Mouse (Mus musculus) MEL (cell line): Measurements from ENCODE around the gene Zfp747. TPM values are rescaled to one million over a fixed set of nuclear protein-coding genes. Genes with fewer than 3 reads are reported as not detected.

Source experiments
- DNase-seq: peaks from one replicate; pipeline ENCODE4 v3.0.0; 2011; ENCODE audit warnings: low read depth, low spot score
- H3K27ac ChIP-seq: 2 replicates; pipeline ENCODE4 v1.5.1; 2012; ENCODE audit warnings: low read depth, mild to moderate bottlenecking, control low read depth, low read length, moderate library complexity; ENCODE audit not compliant: control insufficient read depth
- H3K27me3 ChIP-seq, 2 experiments: fragments of 150-350 bp in 1 of 2; sonication (generic) in 1 of 2; 2 replicates each; pipeline ENCODE4 v1.6.1; 2012; ENCODE audit warnings: low read length in 2 of 2, mild to moderate bottlenecking in 2 of 2, improper control_type of control experiment in 1 of 2, moderate library complexity in 1 of 2; ENCODE audit not compliant: insufficient read depth in 2 of 2, control insufficient read depth in 1 of 2
- H3K36me3 ChIP-seq, 2 experiments: 2 replicates each; pipeline ENCODE4 v1.6.1; 2012 to 2014; ENCODE audit warnings: low read length in 2 of 2, improper control_type of control experiment in 1 of 2, inconsistent platforms in 1 of 2, mild to moderate bottlenecking in 1 of 2; ENCODE audit not compliant: insufficient read depth in 2 of 2, control insufficient read depth in 1 of 2
- H3K4me1 ChIP-seq, 2 experiments: fragments of 150-350 bp in 1 of 2; sonication (generic) in 1 of 2; 2 replicates each; pipeline ENCODE4 v1.6.1; 2012; ENCODE audit warnings: low read length in 2 of 2, improper control_type of control experiment in 1 of 2, mild to moderate bottlenecking in 1 of 2; ENCODE audit not compliant: insufficient read depth in 2 of 2, control insufficient read depth in 1 of 2
- H3K4me3 ChIP-seq, 2 experiments: fragments of 150-350 bp in 1 of 2; sonication (generic) in 1 of 2; 2 replicates each; pipeline ENCODE4 v1.5.1; 2012; ENCODE audit warnings: low read depth in 2 of 2, low read length in 2 of 2, mild to moderate bottlenecking in 2 of 2, moderate library complexity in 2 of 2, control low read depth in 1 of 2, improper control_type of control experiment in 1 of 2; ENCODE audit not compliant: control insufficient read depth in 1 of 2, insufficient read depth in 1 of 2
- H3K79me2 ChIP-seq: 2 replicates; pipeline ENCODE4 v1.6.1; 2012; ENCODE audit warnings: mild to moderate bottlenecking, low read length, moderate library complexity; ENCODE audit not compliant: control insufficient read depth, poor library complexity, insufficient read depth
- H3K9ac ChIP-seq: 2 replicates; pipeline ENCODE4 v1.6.1; 2012; ENCODE audit warnings: low read depth, mild to moderate bottlenecking, control low read depth, low read length, moderate library complexity; ENCODE audit not compliant: control insufficient read depth, poor library complexity, severe bottlenecking
- H3K9me3 ChIP-seq: fragments of 150-350 bp; sonication (generic); replicated peaks from 2 replicates; pipeline ENCODE4 v1.6.1; 2012; ENCODE audit warnings: mild to moderate bottlenecking, low read length, improper control_type of control experiment, moderate library complexity; ENCODE audit not compliant: insufficient read depth
- BHLHE40 ChIP-seq: IDR thresholded peaks from 2 replicates; pipeline ENCODE4 v1.6.1; 2012; ENCODE audit warnings: low read depth, mild to moderate bottlenecking, inconsistent platforms, low read length, improper control_type of control experiment, borderline replicate concordance
- CHD1 ChIP-seq: IDR thresholded peaks from 2 replicates; pipeline ENCODE4 v1.6.1; 2012; ENCODE audit warnings: low read depth, mild to moderate bottlenecking, inconsistent platforms, low read length, improper control_type of control experiment
- CHD2 ChIP-seq: IDR thresholded peaks from 2 replicates; pipeline ENCODE4 v1.6.1; 2011; ENCODE audit warnings: low read length, improper control_type of control experiment
- EP300 ChIP-seq, 2 experiments: IDR thresholded peaks; 2 replicates each; pipeline ENCODE4 v1.6.1; 2011; ENCODE audit warnings: improper control_type of control experiment in 2 of 2, low read length in 2 of 2, low read depth in 1 of 2, mild to moderate bottlenecking in 1 of 2
- GABPA ChIP-seq: IDR thresholded peaks from 2 replicates; pipeline ENCODE4 v1.6.1; 2012; ENCODE audit warnings: low read depth, mild to moderate bottlenecking, inconsistent platforms, low read length, improper control_type of control experiment, moderate library complexity
- JUND ChIP-seq: IDR thresholded peaks from 2 replicates; pipeline ENCODE4 v1.6.1; 2011; ENCODE audit warnings: low read depth, mild to moderate bottlenecking, improper control_type of control experiment, low read length
- MAFK ChIP-seq: IDR thresholded peaks from 2 replicates; pipeline ENCODE4 v1.6.1; 2011; ENCODE audit warnings: low read depth, mild to moderate bottlenecking, low read length, improper control_type of control experiment, borderline replicate concordance
- MXI1 ChIP-seq: IDR thresholded peaks from 2 replicates; pipeline ENCODE4 v1.6.1; 2011; ENCODE audit warnings: mild to moderate bottlenecking, low read depth, low read length, improper control_type of control experiment
- MYB ChIP-seq: IDR thresholded peaks from 2 replicates; pipeline ENCODE4 v1.6.1; 2011; ENCODE audit warnings: mild to moderate bottlenecking, low read depth, low read length, improper control_type of control experiment
- NELFE ChIP-seq: IDR thresholded peaks from 2 replicates; pipeline ENCODE4 v1.6.1; 2011; ENCODE audit warnings: low read depth, low read length, improper control_type of control experiment
- POLR2A ChIP-seq, 2 experiments: IDR thresholded peaks; 2 replicates each; pipeline ENCODE4 v1.6.1; 2011 to 2012; ENCODE audit warnings: low read length in 2 of 2, mild to moderate bottlenecking in 2 of 2, control low read depth in 1 of 2, improper control_type of control experiment in 1 of 2, low read depth in 1 of 2, moderate library complexity in 1 of 2; ENCODE audit not compliant: control insufficient read depth in 1 of 2, insufficient read depth in 1 of 2, poor library complexity in 1 of 2
- POLR2AphosphoS2 ChIP-seq: IDR thresholded peaks from 2 replicates; pipeline ENCODE4 v1.6.1; 2011; ENCODE audit warnings: low read length, improper control_type of control experiment
- RCOR1 ChIP-seq: IDR thresholded peaks from 2 replicates; pipeline ENCODE4 v1.6.1; 2012; ENCODE audit warnings: low read depth, mild to moderate bottlenecking, inconsistent platforms, low read length, improper control_type of control experiment
- SIN3A ChIP-seq: IDR thresholded peaks from 2 replicates; pipeline ENCODE4 v1.6.1; 2012; ENCODE audit warnings: low read length, improper control_type of control experiment, inconsistent platforms
- SMC3 ChIP-seq: IDR thresholded peaks from 2 replicates; pipeline ENCODE4 v1.6.1; 2011; ENCODE audit warnings: low read depth, low read length, improper control_type of control experiment
- TAL1 ChIP-seq: IDR thresholded peaks from 2 replicates; pipeline ENCODE4 v1.6.1; 2012; ENCODE audit warnings: mild to moderate bottlenecking, inconsistent platforms, low read length, moderate library complexity, mixed read lengths
- TBP ChIP-seq: IDR thresholded peaks from 2 replicates; pipeline ENCODE4 v1.8.0; 2011; ENCODE audit warnings: low read depth, low read length, improper control_type of control experiment
- TCF12 ChIP-seq: IDR thresholded peaks from 2 replicates; pipeline ENCODE4 v1.6.1; 2014; ENCODE audit warnings: low read depth, mild to moderate bottlenecking, inconsistent platforms, low read length, improper control_type of control experiment, moderate library complexity
- UBTF ChIP-seq: IDR thresholded peaks from 2 replicates; pipeline ENCODE4 v1.6.1; 2012; ENCODE audit warnings: low read depth, mild to moderate bottlenecking, inconsistent platforms, low read length, improper control_type of control experiment, moderate library complexity, borderline replicate concordance; ENCODE audit not compliant: insufficient read depth
- USF2 ChIP-seq, 2 experiments: IDR thresholded peaks; 2 replicates each; pipeline ENCODE4 v1.6.1; 2011 to 2012; ENCODE audit warnings: improper control_type of control experiment in 2 of 2, low read length in 2 of 2, borderline replicate concordance in 1 of 2, inconsistent platforms in 1 of 2, low read depth in 1 of 2, mild to moderate bottlenecking in 1 of 2; ENCODE audit not compliant: insufficient read depth in 1 of 2
- ZNF384 ChIP-seq: IDR thresholded peaks from 2 replicates; pipeline ENCODE4 v1.6.1; 2012; ENCODE audit warnings: low read depth, mild to moderate bottlenecking, inconsistent platforms, low read length, improper control_type of control experiment
- polyA plus RNA-seq, 2 experiments: library from polyadenylated mRNA; stranded (reverse) in 1 of 2; unstranded in 1 of 2; fragments of >175 nt in 1 of 2; fragments of >200 nt in 1 of 2; gene quantifications; 2 replicates each; pipeline versions ENCODE4 v1.2.1 to v1.2.4; 2012; ENCODE audit warnings: low replicate concordance in 2 of 2, low read depth in 1 of 2; ENCODE audit not compliant: insufficient read length in 2 of 2, insufficient read depth in 1 of 2, missing spikeins in 1 of 2
- total RNA-seq: library from RNA; depleted of rRNA; stranded (reverse); fragments of 300-350 nt; gene quantifications from 2 replicates; pipeline ENCODE4 v1.2.3, GENCODE M21; 2012

The Zfp747 gene
- total and polyA plus RNA-seq, 3 experiments, result 6.2 to 7.5 TPM; not detected in 1

DNA sequence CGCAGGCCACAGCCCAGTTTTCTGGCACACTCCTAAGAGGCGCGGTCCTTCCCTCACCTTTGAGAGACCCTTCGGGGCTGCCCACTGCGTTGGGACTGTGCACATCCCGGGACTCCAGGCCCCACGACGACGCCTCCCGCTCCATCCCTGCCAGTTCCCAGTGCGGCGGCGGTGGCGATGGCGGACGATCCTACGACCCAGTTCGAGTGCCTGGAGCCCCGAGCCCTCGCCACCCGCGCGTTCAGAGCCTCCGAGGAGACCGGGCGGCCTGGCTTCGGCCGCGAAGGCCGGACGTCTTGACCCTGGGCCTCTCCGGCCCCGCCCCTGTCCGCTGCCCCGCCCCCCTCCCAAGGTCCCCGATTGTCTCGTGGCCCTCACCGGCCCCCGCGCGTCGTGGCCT lies 30.8 kb downstream of the Zfp747 start:
- no peaks in the 10 kb centered on the region for H3K27me3 ChIP-seq
- 0 out of 2 replicates have a peak overlapping the region, but pooled peaks have one; percentile 33 for H3K27ac ChIP-seq
- no peak for DNase-seq
- TF ChIP-seq TCF12, result no peak
- no peak for TF ChIP-seq SMC3
- TF ChIP-seq ZNF384, result no peak
- no peak for TF ChIP-seq NELFE
- TF ChIP-seq USF2 (IDR thresholded peaks at IDR 0.05; ENCODE audit: borderline replicate concordance in 1 of 2, insufficient read depth in 1 of 2, low read depth in 1 of 2, low read length in 2 of 2), result no peak
- TF ChIP-seq MYB, result no peak
- TF ChIP-seq MAFK, result no peak
- no peak for TF ChIP-seq EP300 (IDR thresholded peaks at IDR 0.05; ENCODE audit: low read depth in 1 of 2, low read length in 2 of 2)
- no peak for TF ChIP-seq MXI1
- no peak for TF ChIP-seq CHD2
- TF ChIP-seq GABPA, result no peak
- no peak for TF ChIP-seq POLR2A (IDR thresholded peaks at IDR 0.05; ENCODE audit: control insufficient read depth in 1 of 2, insufficient read depth in 1 of 2, low read depth in 1 of 2, low read length in 2 of 2, poor library complexity in 1 of 2)
- no peak for TF ChIP-seq POLR2AphosphoS2
- no peak for TF ChIP-seq SIN3A
- TF ChIP-seq TBP, result no peak
- no peak for TF ChIP-seq CHD1
- no peak for TF ChIP-seq RCOR1
- no peak for TF ChIP-seq JUND
- TF ChIP-seq BHLHE40, result no peak
- H3K9me3 ChIP-seq, result no peaks in the 10 kb centered on the region
- peaks cover 5 to 9% of the 10 kb centered on the region in 2 experiments; a peak in 3 of 4 replicates for H3K4me1 ChIP-seq
- H3K4me3 ChIP-seq, result peak overlapping the region; percentile 63 to 97
- peak overlapping the region; percentile 72 for H3K9ac ChIP-seq
- H3K36me3 ChIP-seq, result 0 out of 4 replicates have a peak, but pooled peaks cover 0 to 3% of the 10 kb centered on the region in 2 experiments
- H3K79me2 ChIP-seq, result peaks cover 5% of the 10 kb centered on the region; the same call in 1 of the 2 replicates

DNA sequence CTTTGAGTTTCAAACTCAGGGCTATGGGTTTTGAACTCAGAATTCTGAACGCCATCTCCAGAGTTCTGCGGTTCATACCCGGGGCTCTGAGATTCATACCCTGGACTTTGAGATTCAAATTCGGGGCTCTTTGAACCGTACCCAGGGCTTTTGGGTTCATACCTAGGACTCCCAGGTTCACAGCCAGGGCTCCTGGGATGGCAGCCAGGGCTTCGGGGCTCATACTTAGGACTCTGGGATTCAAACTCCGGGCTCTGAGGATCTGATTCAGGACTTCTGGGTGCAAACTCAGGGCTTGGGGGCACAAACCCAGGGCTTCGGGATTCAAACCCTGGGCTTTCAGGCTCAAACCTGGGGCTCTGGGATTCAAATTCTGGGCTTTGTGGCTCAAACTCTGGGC lies 31.5 kb downstream of the Zfp747 start:
- no peak overlapping the region for H3K9ac ChIP-seq
- H3K27ac ChIP-seq, result no peak overlapping the region

More for the DNA sequence above, 31.5 kb downstream of the Zfp747 start:
- H3K9me3 ChIP-seq, result no peaks in the 10 kb centered on the region
- H3K4me3 ChIP-seq, result peak overlapping the region in 1 of 2 experiments; percentile 97; a peak in 1 of 4 replicates
- no peaks in the 10 kb centered on the region for H3K27me3 ChIP-seq
- DNase-seq, result no peak
- TF ChIP-seq UBTF (no peak), TAL1 (no peak), USF2 (IDR thresholded peaks at IDR 0.05; ENCODE audit: borderline replicate concordance in 1 of 2, insufficient read depth in 1 of 2, low read depth in 1 of 2, low read length in 2 of 2) (no peak), NELFE (no peak), POLR2A (IDR thresholded peaks at IDR 0.05; ENCODE audit: control insufficient read depth in 1 of 2, insufficient read depth in 1 of 2, low read depth in 1 of 2, low read length in 2 of 2, poor library complexity in 1 of 2) (no peak)
- H3K36me3 ChIP-seq, result 0 out of 4 replicates have a peak, but pooled peaks cover 0 to 3% of the 10 kb centered on the region in 2 experiments
- H3K4me1 ChIP-seq, result peaks cover 5 to 9% of the 10 kb centered on the region in 2 experiments; a peak in 3 of 4 replicates
- H3K79me2 ChIP-seq, result peaks cover 5% of the 10 kb centered on the region; the same call in 1 of the 2 replicates
